Mouse (Mus musculus): ENCODE results near the gene Gsg1l.

Gsg1l gene

GRCm38 (mm10) chr7:126082286-126082741, at the start of gene Gsg1l:
Gene Gsg1l (minus strand): TSS chr7:126082411.
- no peak for DNase-seq

GRCm38 (mm10) chr7:126127673-126128072, 45.5 kb upstream of the Gsg1l start:
- DNase-seq: no peak

- no peak for DNase-seq
Observed at GRCm38 (mm10) chr7:126126502-126126901, 44.3 kb upstream of the Gsg1l start.

- DNase-seq: no peak
Observed at GRCm38 (mm10) chr7:126121533-126121932, 39.3 kb upstream of the Gsg1l start.

- no peak for DNase-seq
Observed at GRCm38 (mm10) chr7:126119819-126120218, 37.6 kb upstream of the Gsg1l start.

- no peak for DNase-seq
Observed at GRCm38 (mm10) chr7:126113263-126113662, 31.1 kb upstream of the Gsg1l start.

- no peak for DNase-seq
Observed at GRCm38 (mm10) chr7:126111230-126111629, 29.0 kb upstream of the Gsg1l start.

GRCm38 (mm10) chr7:126109898-126110297, 27.7 kb upstream of the Gsg1l start:
- no peak for DNase-seq

- no peak for DNase-seq
Observed at GRCm38 (mm10) chr7:126100440-126100839, 18.2 kb upstream of the Gsg1l start.

GRCm38 (mm10) chr7:126099835-126100234, 17.6 kb upstream of the Gsg1l start:
- no peak for DNase-seq

- DNase-seq: no peak
Observed at GRCm38 (mm10) chr7:126099163-126099775, 17.1 kb upstream of the Gsg1l start.

- no peak for DNase-seq
Observed at GRCm38 (mm10) chr7:126097219-126097915, 15.2 kb upstream of the Gsg1l start.

- DNase-seq: no peak
Observed at GRCm38 (mm10) chr7:126096596-126096995, 14.4 kb upstream of the Gsg1l start.

- no peak for DNase-seq
Observed at GRCm38 (mm10) chr7:126094738-126095137, 12.5 kb upstream of the Gsg1l start.

GRCm38 (mm10) chr7:126093162-126093561, 11.0 kb upstream of the Gsg1l start:
- no peak for DNase-seq

- peak in 1 of 2 experiments; percentile 45 for DNase-seq
Observed at GRCm38 (mm10) chr7:126089782-126090181, 7.6 kb upstream of the Gsg1l start.

- no peak for DNase-seq
Observed at GRCm38 (mm10) chr7:126088155-126088554, 5.9 kb upstream of the Gsg1l start.

GRCm38 (mm10) chr7:126087602-126088001, 5.4 kb upstream of the Gsg1l start:
- DNase-seq: no peak

GRCm38 (mm10) chr7:126086321-126086741, 4.1 kb upstream of the Gsg1l start:
- DNase-seq: no peak

- DNase-seq: no peak
Observed at GRCm38 (mm10) chr7:126085154-126085553, 2.9 kb upstream of the Gsg1l start.

GRCm38 (mm10) chr7:126083980-126084348, 1.8 kb upstream of the Gsg1l start:
- no peak for DNase-seq

- no peak for DNase-seq
Observed at GRCm38 (mm10) chr7:126083341-126083979, 1.2 kb upstream of the Gsg1l start.

GRCm38 (mm10) chr7:126081727-126082285, 405 bp downstream of the Gsg1l start:
- no peak for DNase-seq

Measured in spleen, adult 18-20 months (tissue).